Mouse (Mus musculus) myocyte (in vitro differentiated cells): ENCODE data around the gene Pkd1.

Experiments
- MAX ChIP-seq: IDR thresholded peaks from one replicate; pipeline ENCODE4 v1.6.1; 2011; ENCODE audit warnings: low read depth, mild to moderate bottlenecking, control low read depth
- MYOG ChIP-seq, 3 experiments: IDR thresholded peaks; one replicate each; pipeline ENCODE4 v1.6.1; 2011; ENCODE audit warnings: control low read depth in 2 of 3, low read depth in 2 of 3, mild to moderate bottlenecking in 2 of 3; ENCODE audit not compliant: insufficient read length in 2 of 3, control insufficient read depth in 1 of 3, insufficient read depth in 1 of 3
- POLR2A ChIP-seq: IDR thresholded peaks from one replicate; pipeline ENCODE4 v1.6.1; 2011; ENCODE audit warnings: low read depth, mild to moderate bottlenecking, control low read depth, moderate library complexity; ENCODE audit not compliant: insufficient read length

GRCm38 (mm10) chr17:24506332-24507070, 43.1 kb upstream of the Pkd1 start:
- TF ChIP-seq POLR2A (no peak), MYOG (IDR thresholded peaks at IDR 0.05; ENCODE audit: control insufficient read depth in 1 of 3, insufficient read depth in 1 of 3, insufficient read length in 2 of 3, low read depth in 2 of 3) (no peak), MAX (no peak)
